Mouse (Mus musculus): Measurements from ENCODE around the gene Cers5.

Cers5 gene

GRCm38 (mm10) chr15:99790464-99790863 lies 17.8 kb upstream of the Cers5 start:
- in situ Hi-C loops (cut with MboI, MseI) = no loop called here

GRCm38 (mm10) chr15:99787625-99788120 lies 15.0 kb upstream of the Cers5 start:
- in situ Hi-C loops (cut with MboI, MseI) = no loop called here

DNA sequence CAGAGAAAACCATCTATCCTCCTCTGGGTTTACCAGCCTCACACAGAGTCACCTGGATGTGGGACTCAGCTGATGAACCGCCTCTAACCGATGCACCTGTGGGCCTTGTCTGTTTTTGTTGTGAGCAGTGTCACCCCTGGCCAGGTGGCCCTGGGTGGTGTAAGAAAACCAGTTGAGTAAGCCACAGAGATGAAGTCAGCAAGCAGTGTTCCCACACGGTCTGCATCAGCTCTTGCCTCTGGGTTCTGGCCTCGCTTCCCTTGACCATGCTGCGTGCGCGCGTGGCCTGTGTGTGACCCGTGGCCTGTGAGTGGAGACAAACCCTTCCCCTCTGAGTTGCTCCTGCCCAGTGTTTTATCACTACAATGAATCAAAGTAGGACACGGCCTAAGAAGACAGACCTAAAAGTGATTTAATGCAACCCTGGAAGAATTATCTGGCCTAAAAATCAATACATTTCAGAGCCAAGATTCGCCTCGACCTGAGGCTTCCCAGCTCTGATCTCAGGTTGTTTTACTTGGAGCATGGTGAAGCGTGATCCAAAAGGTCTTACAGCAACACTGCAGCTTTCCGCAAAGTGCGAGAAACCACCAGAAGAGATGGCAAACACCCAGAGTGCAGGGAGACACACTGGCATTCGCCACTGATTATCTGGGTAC lies 6.1 kb upstream of the Cers5 start:
- in situ Hi-C loops (cut with MboI, MseI) = no loop called here

DNA sequence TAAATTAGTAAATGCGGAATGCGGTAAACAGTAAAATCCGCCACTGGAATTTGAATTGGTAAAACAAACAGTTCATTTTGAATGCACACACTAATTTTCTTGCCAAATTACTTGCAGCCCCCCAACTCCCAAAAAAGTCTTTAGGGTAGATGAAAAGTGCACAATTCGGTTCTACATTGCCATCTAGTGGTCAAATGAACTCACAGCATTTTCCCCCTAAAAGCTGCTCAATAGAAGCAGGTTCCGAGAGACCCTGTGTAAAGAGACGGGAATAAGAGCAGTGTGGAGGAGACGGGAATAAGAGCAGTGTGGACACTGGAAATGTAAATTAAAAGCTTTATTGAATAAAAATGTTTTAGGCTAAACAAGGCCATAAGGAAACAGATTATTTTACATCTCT lies 5.5 kb upstream of the Cers5 start:
- in situ Hi-C loops (cut with MboI, MseI) = no loop called here

DNA sequence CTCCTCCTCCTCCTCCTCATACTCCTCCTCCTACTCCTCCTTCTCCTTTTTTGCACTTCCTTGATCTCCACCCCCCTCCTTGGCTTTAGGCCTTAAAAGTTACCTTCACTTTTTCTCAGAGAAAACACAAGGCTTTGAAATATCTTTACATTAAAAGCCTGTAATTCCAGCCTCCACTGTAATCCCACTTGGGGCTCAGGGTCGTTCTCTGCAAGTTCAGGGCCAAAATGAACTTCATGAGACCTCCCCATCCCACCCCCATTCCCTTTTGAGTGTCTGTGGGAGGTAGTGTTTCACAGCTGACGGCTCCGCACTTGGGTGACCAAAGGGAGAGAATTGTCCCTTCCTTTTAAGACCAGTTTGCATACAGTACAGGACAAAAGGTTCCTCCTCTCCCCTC lies 240 bp upstream of the Cers5 start:
- in situ Hi-C loops (cut with MboI, MseI) = loop anchor here (5.0 to 25.0 kb wide), 2 partner anchors 46 to 911 kb away; partner anchors contain the start of genes Cox14 and Kmt2d

- in situ Hi-C loops (cut with MboI, MseI) = loop anchor here (5.0 to 25.0 kb wide), 2 partner anchors 45 to 910 kb away; partner anchors contain the start of genes Cox14 and Kmt2d
Measured at GRCm38 (mm10) chr15:99772277-99772880, 306 bp downstream of the Cers5 start.

DNA sequence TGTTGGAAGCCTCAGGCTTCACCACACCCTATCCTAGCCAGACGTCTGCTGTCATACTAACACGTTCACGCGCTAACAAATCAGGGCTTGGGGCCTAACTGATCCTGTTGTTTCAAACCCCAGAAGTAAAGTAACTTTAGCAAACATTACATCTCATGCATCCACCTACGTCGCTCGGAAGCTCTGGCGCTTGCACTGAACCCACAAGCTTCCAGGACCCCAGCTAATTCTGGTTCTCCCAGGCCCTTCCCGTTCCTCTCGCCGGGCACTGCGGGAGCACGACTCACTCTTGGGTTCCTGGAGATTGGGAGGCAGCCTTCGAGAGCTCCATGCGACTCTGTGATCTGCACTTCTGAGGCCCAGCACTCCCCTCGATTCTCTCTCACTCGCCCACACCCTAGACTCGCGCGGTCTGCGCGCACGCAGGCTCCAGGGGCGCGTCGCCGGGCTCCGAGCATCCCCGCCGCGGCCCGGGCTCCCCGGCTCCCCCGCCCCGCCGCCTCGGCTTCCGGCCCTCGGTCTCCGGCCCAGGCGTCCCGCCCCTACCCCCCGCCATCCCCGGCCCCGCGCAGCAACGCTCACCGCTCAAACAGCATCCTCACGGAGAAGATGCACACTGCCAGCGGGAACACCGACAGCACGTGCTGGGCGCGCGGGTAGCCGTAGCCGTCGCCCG lies 946 bp downstream of the Cers5 start:
- in situ Hi-C loops (cut with MboI, MseI) = loop anchor here (5.0 to 25.0 kb wide), 2 partner anchors 44 to 909 kb away; partner anchors contain the start of genes Cox14 and Kmt2d

DNA sequence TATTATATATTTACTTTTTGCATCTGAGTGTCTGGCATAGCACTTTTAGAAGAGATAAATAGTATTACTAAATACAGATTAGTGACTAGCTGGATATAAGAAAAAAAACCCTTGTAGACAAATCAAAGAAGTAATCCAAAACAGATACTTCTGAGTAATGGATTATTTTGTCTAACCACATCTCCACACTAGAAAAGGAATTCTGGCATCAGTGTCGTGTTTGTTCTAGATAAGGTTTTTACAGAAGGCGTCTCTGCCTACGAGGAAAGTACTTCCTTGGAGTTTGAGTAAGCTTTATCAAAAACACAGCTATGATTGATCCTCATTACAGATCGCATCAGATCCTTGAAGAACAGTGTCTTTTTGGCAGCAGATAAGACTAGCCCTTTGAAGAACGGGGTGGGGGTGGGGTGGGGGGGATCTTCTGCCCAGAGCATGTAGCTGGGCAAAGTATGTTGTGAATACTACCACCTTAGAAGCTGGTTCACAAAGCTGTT lies 1.6 kb downstream of the Cers5 start:
- in situ Hi-C loops (cut with MboI, MseI) = loop anchor here (5.0 to 25.0 kb wide), 2 partner anchors 44 to 909 kb away; partner anchors contain the start of genes Cox14 and Kmt2d

GRCm38 (mm10) chr15:99768761-99769160 lies 3.9 kb downstream of the Cers5 start:
- in situ Hi-C loops (cut with MboI, MseI) = loop anchor here (25.0 kb wide), 1 partner anchor 906 kb away; the partner anchor contains the start of gene Kmt2d

- in situ Hi-C loops (cut with MboI, MseI) = loop anchor here (25.0 kb wide), 1 partner anchor 905 kb away; the partner anchor contains the start of gene Kmt2d
Measured at GRCm38 (mm10) chr15:99767467-99767866, 5.2 kb downstream of the Cers5 start.

- in situ Hi-C loops (cut with MboI, MseI) = loop anchor here (25.0 kb wide), 1 partner anchor 892 kb away; the partner anchor contains the start of gene Kmt2d
Measured at GRCm38 (mm10) chr15:99754204-99754603, 18.5 kb downstream of the Cers5 start.

- in situ Hi-C loops (cut with MboI, MseI) = no loop called here
Measured at GRCm38 (mm10) chr15:99740229-99740628, 32.5 kb downstream of the Cers5 start.

DNA sequence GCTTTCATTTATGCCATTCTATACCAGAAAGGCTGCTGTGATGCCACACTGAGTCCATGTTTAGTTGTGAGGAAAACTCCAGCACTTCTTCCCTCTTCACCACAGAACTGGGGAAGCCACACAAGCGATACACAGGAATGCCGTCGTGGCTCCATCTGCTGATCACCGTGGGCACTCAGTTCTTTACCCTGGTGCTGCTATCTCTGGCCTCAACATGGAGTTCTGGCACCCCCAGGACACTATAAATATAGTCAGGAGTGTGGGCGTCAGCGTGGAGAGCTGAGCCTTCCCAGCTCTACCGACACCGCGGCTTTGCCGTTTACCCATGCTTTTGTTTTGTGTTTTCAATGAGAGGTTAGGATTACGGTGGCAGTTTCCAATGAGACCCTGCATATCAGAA lies 36.0 kb downstream of the Cers5 start:
- in situ Hi-C loops (cut with MboI, MseI) = no loop called here

DNA sequence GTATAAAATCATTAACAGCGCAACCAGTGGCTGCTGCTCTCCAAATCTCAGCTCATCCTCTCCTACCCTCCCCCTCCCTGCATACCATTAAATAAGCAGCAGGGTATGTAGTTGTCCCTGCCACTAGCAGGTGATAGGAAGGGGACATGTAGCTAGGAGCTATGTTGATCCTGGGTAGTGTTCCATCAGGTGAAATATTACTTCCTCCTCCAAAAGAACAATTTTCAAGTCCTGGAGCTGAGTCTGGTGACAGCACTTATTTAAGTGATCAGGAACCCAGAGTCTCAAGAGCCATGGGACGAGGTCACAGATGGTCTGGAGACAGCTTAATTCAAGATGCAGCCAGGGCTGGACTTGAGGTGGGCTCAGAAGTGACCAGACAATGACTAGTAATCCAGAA lies 37.1 kb downstream of the Cers5 start:
- in situ Hi-C loops (cut with MboI, MseI) = no loop called here

GRCm38 (mm10) chr15:99733186-99733585 lies 39.5 kb downstream of the Cers5 start:
- in situ Hi-C loops (cut with MboI, MseI) = no loop called here

DNA sequence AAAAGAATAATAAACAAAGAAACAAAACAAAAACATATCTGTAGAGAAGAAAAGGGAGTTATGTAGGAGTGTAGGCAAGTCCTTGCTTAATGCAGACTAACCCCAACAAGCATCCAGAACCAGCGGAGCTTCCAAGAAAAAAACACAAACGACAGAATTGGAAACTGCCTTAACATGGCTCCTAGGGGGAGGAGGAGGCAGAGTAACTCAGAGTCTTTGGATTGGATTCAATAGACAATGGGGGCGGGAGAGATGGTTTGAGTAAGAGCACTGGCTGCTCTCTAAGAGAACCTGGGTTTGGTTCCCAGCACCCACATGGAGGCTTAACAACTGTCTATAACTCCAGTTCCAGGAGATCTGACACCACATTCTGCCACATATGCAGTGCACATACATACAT lies 41.0 kb downstream of the Cers5 start:
- in situ Hi-C loops (cut with MboI, MseI) = no loop called here

GRCm38 (mm10) chr15:99731167-99731566 lies 41.5 kb downstream of the Cers5 start:
- in situ Hi-C loops (cut with MboI, MseI) = no loop called here

- in situ Hi-C loops (cut with MboI, MseI) = loop anchor here (5.0 to 10.0 kb wide), 2 partner anchors 43 to 176 kb away; partner anchors contain the start of gene Cers5
Measured at GRCm38 (mm10) chr15:99729056-99729783, 43.5 kb downstream of the Cers5 start.

DNA sequence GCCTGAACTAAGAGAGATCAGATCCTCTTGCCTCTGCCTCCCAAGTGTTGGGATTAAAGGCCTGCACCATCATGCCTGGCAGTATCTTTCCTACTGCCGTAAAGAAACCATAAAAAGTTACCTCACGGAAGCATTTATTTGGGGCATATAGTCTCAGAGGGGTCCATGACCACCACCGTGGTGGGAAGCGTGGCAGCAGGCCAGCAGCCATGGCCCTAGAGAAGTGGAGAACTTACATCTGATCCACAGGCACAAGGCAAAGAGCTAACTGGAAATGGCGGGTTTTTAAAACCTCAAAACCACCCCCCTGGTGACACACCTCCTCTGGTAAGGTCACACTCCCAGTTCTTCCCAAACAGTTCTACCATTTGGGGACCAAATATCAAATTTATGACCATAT lies 44.5 kb downstream of the Cers5 start:
- in situ Hi-C loops (cut with MboI, MseI) = loop anchor here (5.0 to 10.0 kb wide), 2 partner anchors 44 to 177 kb away; partner anchors contain the start of gene Cers5

- in situ Hi-C loops (cut with MboI, MseI) = loop anchor here (5.0 to 10.0 kb wide), 2 partner anchors 45 to 177 kb away; partner anchors contain the start of gene Cers5
Measured at GRCm38 (mm10) chr15:99727525-99727924, 45.2 kb downstream of the Cers5 start.

GRCm38 (mm10) chr15:99727039-99727438 lies 45.6 kb downstream of the Cers5 start:
- in situ Hi-C loops (cut with MboI, MseI) = loop anchor here (5.0 to 10.0 kb wide), 2 partner anchors 45 to 178 kb away; partner anchors contain the start of gene Cers5

Data from regulatory T cell (primary cell).